Mouse (Mus musculus) CD4-positive naive resting alpha-beta T cell, adult 57 days (primary cell): ENCODE results near the gene Cacng2. TPM values are rescaled to one million over a fixed set of nuclear protein-coding genes. Genes with fewer than 3 reads are reported as not detected.

Experiments
- total RNA-seq: library from RNA; stranded (reverse); gene quantifications from one replicate; pipeline ENCODE4 v1.2.4, GENCODE M21; 2023

Gene Cacng2
- total RNA-seq: not detected

GRCm38 (mm10) chr15:78119704-78120103 lies at the start of gene Cacng2:
Cacng2 (minus strand) TSS chr15:78120028.

GRCm38 (mm10) chr15:77970470-77971292 lies 149.1 kb downstream of the Cacng2 start, which contains the start of gene Eif3d:
Eif3d (minus strand) TSS chr15:77970813.

GRCm38 (mm10) chr15:77956404-77956901 lies 163.4 kb downstream of the Cacng2 start, which contains the start of gene Foxred2:
Foxred2 (minus strand) TSS chr15:77956722.

Other genes starting within 250 kb of the Cacng2 start
- gene Txn2, start 191.0 kb downstream of the Cacng2 start, total RNA-seq: 82.8 TPM
- gene Foxred2, start 163.3 kb downstream of the Cacng2 start, total RNA-seq: 4.6 TPM
- 155 TPM for gene Eif3d, start 149.2 kb downstream of the Cacng2 start, total RNA-seq
- 18.0 TPM for gene Ift27, start 54.1 kb upstream of the Cacng2 start, total RNA-seq
- gene Pvalb, start 86.4 kb upstream of the Cacng2 start, total RNA-seq: not detected
- gene Ncf4, start 124.8 kb upstream of the Cacng2 start, total RNA-seq: 41.6 TPM
- gene Csf2rb2, start 185.7 kb upstream of the Cacng2 start, total RNA-seq: 0.98 TPM
- gene Csf2rb, start 205.7 kb upstream of the Cacng2 start, total RNA-seq: 4.1 TPM